Mouse (Mus musculus) cerebellum, adult 9-11 months (tissue): ENCODE data around the gene Mre11a.
"Not testable (repeated sequence)": the region's sequence is repeated elsewhere in the genome, so short reads cannot be mapped to it uniquely, and the experiment has no call there.

Experiments
- DNase-seq: peaks from one replicate; pipeline ENCODE4 v3.0.0; 2022

The Mre11a gene

GRCm38 (mm10) chr9:14870802-14871201 is 86.3 kb downstream of the Mre11a start:
- no peak for DNase-seq

- DNase-seq, result no peak
These were observed 87.1 kb downstream of the Mre11a start for GRCm38 (mm10) chr9:14871536-14871935.

GRCm38 (mm10) chr9:14872181-14872930 is 87.9 kb downstream of the Mre11a start:
- no peak for DNase-seq

GRCm38 (mm10) chr9:14875743-14876507 is 91.5 kb downstream of the Mre11a start:
- no peak for DNase-seq

- DNase-seq, result not testable (repeated sequence)
These were observed 92.1 kb downstream of the Mre11a start for GRCm38 (mm10) chr9:14876566-14876965.

GRCm38 (mm10) chr9:14884641-14885040 is 100.2 kb downstream of the Mre11a start:
- no peak for DNase-seq

GRCm38 (mm10) chr9:14885151-14885550 is 100.7 kb downstream of the Mre11a start:
- DNase-seq, result no peak

- DNase-seq, result no peak
These were observed 101.5 kb downstream of the Mre11a start for GRCm38 (mm10) chr9:14885954-14886353.
